Mouse (Mus musculus) right cerebral cortex, adult 2 months (tissue): ENCODE measurements around the gene Prrt3.

ENCODE experiments used
- DNase-seq, 2 experiments: peaks; one replicate each; pipeline ENCODE4 v3.0.0; 2021 to 2022; ENCODE audit warnings: low spot score in 2 of 2

Prrt3 gene

GRCm38 (mm10) chr6:113501388-113502084 lies at the start of gene Prrt3:
Gene Prrt3, minus strand, starts transcription at chr6:113501931.
- peak; percentile 78 to 84 for DNase-seq

- DNase-seq, result no peak
Measured at GRCm38 (mm10) chr6:113543906-113544481, 42.3 kb upstream of the Prrt3 start.

GRCm38 (mm10) chr6:113541610-113542009 lies 39.9 kb upstream of the Prrt3 start:
- DNase-seq, result no peak

- DNase-seq, result no peak
Measured at GRCm38 (mm10) chr6:113534886-113535285, 33.2 kb upstream of the Prrt3 start.

GRCm38 (mm10) chr6:113531840-113532404 lies 30.2 kb upstream of the Prrt3 start:
- no peak for DNase-seq

GRCm38 (mm10) chr6:113530932-113531839 lies 29.5 kb upstream of the Prrt3 start, which contains the start of the genes Emc3 and Fancd2:
Gene Emc3, minus strand, starts transcription at chr6:113531652.
Gene Fancd2, plus strand, starts transcription at chr6:113531682.
- DNase-seq, result peak; percentile 95 to 96

- DNase-seq, result peak; percentile 43 to 50
Measured at GRCm38 (mm10) chr6:113523420-113523819, 21.7 kb upstream of the Prrt3 start.

- no peak for DNase-seq
Measured at GRCm38 (mm10) chr6:113522310-113522709, 20.6 kb upstream of the Prrt3 start.

- no peak for DNase-seq
Measured at GRCm38 (mm10) chr6:113517434-113518080, 15.8 kb upstream of the Prrt3 start.

GRCm38 (mm10) chr6:113514600-113514999 lies 12.9 kb upstream of the Prrt3 start:
- DNase-seq, result no peak

- no peak for DNase-seq
Measured at GRCm38 (mm10) chr6:113513944-113514343, 12.2 kb upstream of the Prrt3 start.

- DNase-seq, result no peak
Measured at GRCm38 (mm10) chr6:113508947-113509280, 7.2 kb upstream of the Prrt3 start.

GRCm38 (mm10) chr6:113508272-113508946 lies 6.7 kb upstream of the Prrt3 start:
- no peak for DNase-seq

GRCm38 (mm10) chr6:113507130-113507529 lies 5.4 kb upstream of the Prrt3 start:
- DNase-seq, result no peak

- DNase-seq, result no peak
Measured at GRCm38 (mm10) chr6:113505689-113506088, 4.0 kb upstream of the Prrt3 start.

GRCm38 (mm10) chr6:113502801-113503200 lies 1.1 kb upstream of the Prrt3 start:
- no peak for DNase-seq

GRCm38 (mm10) chr6:113499346-113499745 lies 2.4 kb downstream of the Prrt3 start:
- no peak for DNase-seq

- DNase-seq, result no peak
Measured at GRCm38 (mm10) chr6:113495071-113495675, 6.6 kb downstream of the Prrt3 start.

GRCm38 (mm10) chr6:113494258-113494788 lies 7.4 kb downstream of the Prrt3 start:
- DNase-seq, result peak; percentile 53 to 57
